Mouse (Mus musculus) lung, embryonic 15.5 days (tissue): ENCODE results near the gene Galnt18. TPM values are rescaled to one million over a fixed set of nuclear protein-coding genes. Genes with fewer than 3 reads are reported as not detected.

Source experiments
- ATAC-seq: fragments of 200-750 bp; cut with Nextera tagmentation; 2 replicates; pipeline ENCODE4 v1.8.0; 2017; ENCODE audit warnings: moderate number of reproducible peaks, borderline replicate concordance; ENCODE audit not compliant: low FRiP score, low TSS enrichment; ENCODE audit errors: extremely low read depth
- H3K27ac ChIP-seq: fragments of 300-500 bp; sonication (generic); 2 replicates; pipeline ENCODE4 v1.5.1; 2015; ENCODE audit warnings: moderate library complexity, mild to moderate bottlenecking, inconsistent platforms
- H3K27me3 ChIP-seq: fragments of 300-500 bp; sonication (generic); 2 replicates; pipeline ENCODE4 v1.6.1; 2015; ENCODE audit warnings: inconsistent platforms
- H3K36me3 ChIP-seq: fragments of 300-500 bp; sonication (generic); 2 replicates; pipeline ENCODE4 v1.6.1; 2015; ENCODE audit warnings: inconsistent platforms
- H3K4me1 ChIP-seq: fragments of 300-500 bp; sonication (generic); 2 replicates; pipeline ENCODE4 v1.6.1; 2015; ENCODE audit warnings: inconsistent platforms
- H3K4me2 ChIP-seq: fragments of 300-500 bp; sonication (generic); 2 replicates; pipeline ENCODE4 v1.6.1; 2015; ENCODE audit warnings: inconsistent platforms, mild to moderate bottlenecking, moderate library complexity
- H3K4me3 ChIP-seq: fragments of 300-500 bp; sonication (generic); 2 replicates; pipeline ENCODE4 v1.5.1; 2015; ENCODE audit warnings: mild to moderate bottlenecking, inconsistent platforms
- H3K9ac ChIP-seq: fragments of 300-500 bp; sonication (generic); 2 replicates; pipeline ENCODE4 v1.6.1; 2015; ENCODE audit warnings: inconsistent platforms
- H3K9me3 ChIP-seq: fragments of 300-500 bp; sonication (generic); 2 replicates; pipeline ENCODE4 v1.6.1; 2016; ENCODE audit warnings: inconsistent platforms
- WGBS: fragments of 180-500 bp; shearing (Covaris S2); methylation state at CpG from one replicate; pipeline ENCODE4 v1.1.7; 2015; 5-methylcytosine and 5-hydroxymethylcytosine counted together
- polyA plus RNA-seq: library from polyadenylated mRNA; unstranded; fragments of >200 nt; fragmentation: Nextera tagmentation; extraction: Ambion mirVana; gene quantifications from 2 replicates; pipeline ENCODE4 v1.2.1, GENCODE M21; 2015

Galnt18 gene
- polyA plus RNA-seq, 1 experiment from 2014 or later: 38.2 TPM

DNA sequence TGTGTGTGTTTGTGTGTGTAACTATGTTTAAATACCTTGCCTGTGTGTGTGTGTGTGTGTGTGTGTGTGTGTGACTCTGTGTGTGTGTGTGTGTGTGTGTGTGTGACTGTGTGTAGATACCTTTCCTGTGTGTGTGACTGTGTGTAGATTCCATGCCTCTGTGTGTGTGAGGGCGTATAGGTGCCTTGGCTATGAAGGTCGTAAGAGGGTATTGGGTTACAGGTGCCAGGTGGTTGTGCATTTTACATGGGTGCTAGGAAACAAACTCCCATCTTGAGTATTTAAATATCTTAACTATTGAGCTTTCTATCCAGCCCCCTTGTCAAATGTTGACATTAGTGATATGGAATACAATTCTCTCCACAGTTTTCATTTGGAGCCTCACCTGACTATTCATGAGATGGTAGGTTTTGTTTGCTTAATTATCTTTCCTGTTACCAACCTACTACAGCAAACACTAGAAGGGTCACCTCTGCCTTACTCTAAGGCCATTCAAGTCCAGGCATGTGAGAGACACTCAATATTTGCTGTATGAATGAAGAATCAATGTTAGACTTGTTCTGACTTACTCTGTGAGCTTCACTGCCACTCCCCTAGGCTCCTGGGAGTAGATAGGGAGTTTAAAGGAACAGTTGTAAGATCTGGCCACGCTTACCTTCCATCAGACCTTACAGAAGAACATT is 250.7 kb downstream of the Galnt18 start:
- H3K4me3 ChIP-seq: no peak overlapping the region
- H3K36me3 ChIP-seq: no peaks in the 10 kb centered on the region
- no peaks in the 10 kb centered on the region for H3K27me3 ChIP-seq
- WGBS: 60% methylated on average over 3 of the region's 3 CpGs
- no peak for ATAC-seq
- no peak overlapping the region for H3K9ac ChIP-seq
- H3K4me1 ChIP-seq: peaks cover 3% of the 10 kb centered on the region; the same call in 1 of the 2 replicates
- H3K9me3 ChIP-seq: no peaks in the 10 kb centered on the region
- no peak overlapping the region for H3K27ac ChIP-seq
- no peak overlapping the region for H3K4me2 ChIP-seq

DNA sequence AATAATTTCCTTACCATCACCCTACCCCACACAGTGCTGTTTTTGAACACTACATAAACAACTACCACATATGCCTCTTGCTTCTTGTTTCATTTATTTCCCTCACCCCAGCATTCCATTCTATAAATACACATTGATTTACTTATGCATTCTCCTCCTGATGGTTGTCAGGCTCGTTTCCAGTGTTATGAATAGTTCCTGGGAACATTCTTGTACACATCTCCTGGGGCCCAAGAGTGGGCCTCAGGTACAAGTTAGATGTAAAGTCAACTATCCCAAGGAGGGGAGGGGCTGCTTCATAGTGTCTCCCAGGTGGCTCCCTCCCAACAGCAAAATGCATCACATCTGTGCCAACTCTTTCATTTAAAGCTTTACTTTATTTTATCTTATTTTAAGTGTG is 251.3 kb downstream of the Galnt18 start:
- H3K4me3 ChIP-seq: no peak overlapping the region
- H3K4me2 ChIP-seq: no peak overlapping the region
- no peaks in the 10 kb centered on the region for H3K9me3 ChIP-seq
- ATAC-seq: no peak
- no peaks in the 10 kb centered on the region for H3K27me3 ChIP-seq
- H3K9ac ChIP-seq: no peak overlapping the region
- WGBS: 5% methylated on average over 1 of the region's 1 CpGs
- peaks cover 3% of the 10 kb centered on the region; the same call in 1 of the 2 replicates for H3K4me1 ChIP-seq
- H3K36me3 ChIP-seq: no peaks in the 10 kb centered on the region
- no peak overlapping the region for H3K27ac ChIP-seq

DNA sequence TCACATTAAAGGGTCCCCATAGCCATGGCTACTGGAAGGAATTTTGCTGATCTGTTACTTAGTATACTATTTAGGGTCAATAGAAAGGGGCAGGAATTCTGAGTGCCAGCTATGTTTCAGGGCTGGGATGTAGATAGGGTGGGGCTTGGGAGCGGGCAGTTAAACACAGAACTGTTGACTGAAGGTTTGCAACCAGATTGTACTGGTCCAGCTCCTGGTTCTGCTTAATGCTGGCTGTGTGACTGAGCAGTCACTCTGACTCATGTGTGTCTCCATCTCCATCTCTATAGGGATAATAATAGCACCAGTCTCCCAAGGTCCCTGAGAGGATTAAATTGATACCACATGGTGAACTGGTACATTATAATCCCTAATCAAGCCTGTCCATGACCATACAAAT is 258.9 kb downstream of the Galnt18 start:
- no peak overlapping the region for H3K4me3 ChIP-seq
- no peak overlapping the region for H3K9ac ChIP-seq
- peaks cover 7% of the 10 kb centered on the region; the same call in 1 of the 2 replicates for H3K4me1 ChIP-seq
- no peak for ATAC-seq
- H3K4me2 ChIP-seq: no peak overlapping the region
- H3K36me3 ChIP-seq: no peaks in the 10 kb centered on the region
- no peaks in the 10 kb centered on the region for H3K9me3 ChIP-seq
- WGBS: 86% methylated on average over 1 of the region's 1 CpGs
- H3K27ac ChIP-seq: no peak overlapping the region
- no peaks in the 10 kb centered on the region for H3K27me3 ChIP-seq

DNA sequence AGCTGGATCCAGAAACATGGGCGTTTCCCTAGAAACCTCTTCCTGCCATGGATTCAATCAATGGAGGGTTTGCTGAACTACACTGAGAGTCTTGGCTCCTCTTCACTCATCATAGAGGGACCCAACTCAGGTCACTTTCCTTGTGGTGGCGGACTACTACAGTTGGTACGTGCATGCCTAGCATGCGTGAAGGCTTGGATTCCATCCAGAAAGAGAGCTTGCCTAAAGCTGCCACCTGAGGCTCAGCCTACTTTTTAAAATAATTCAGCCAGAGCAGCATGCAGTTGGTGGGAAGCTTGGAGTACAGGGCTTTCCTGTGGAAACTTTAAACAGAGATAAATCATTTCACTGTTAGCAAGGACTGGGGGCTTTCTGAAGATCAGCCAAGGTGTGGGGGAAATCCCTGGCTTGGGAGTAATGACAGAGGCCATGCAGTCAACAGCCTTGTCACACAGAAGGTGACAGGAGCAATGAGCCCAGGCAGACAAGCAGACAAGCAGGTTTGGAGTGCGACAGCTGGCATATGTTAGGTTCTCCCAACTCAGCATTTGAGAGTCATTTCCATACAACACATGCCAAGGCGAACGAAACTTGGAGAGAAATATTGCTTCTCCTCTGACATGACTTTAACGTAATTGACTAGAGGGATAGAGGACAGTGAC is 261.1 kb downstream of the Galnt18 start:
- peak; percentile 77; the same call in 1 of the 2 replicates for ATAC-seq
- 46% methylated on average over 8 of the region's 8 CpGs for WGBS
- H3K27me3 ChIP-seq: no peaks in the 10 kb centered on the region
- H3K4me2 ChIP-seq: no peak overlapping the region
- peaks cover 7% of the 10 kb centered on the region; the same call in 1 of the 2 replicates for H3K4me1 ChIP-seq
- no peaks in the 10 kb centered on the region for H3K36me3 ChIP-seq
- H3K27ac ChIP-seq: no peak overlapping the region
- no peaks in the 10 kb centered on the region for H3K9me3 ChIP-seq
- no peak overlapping the region for H3K9ac ChIP-seq
- no peak overlapping the region for H3K4me3 ChIP-seq

DNA sequence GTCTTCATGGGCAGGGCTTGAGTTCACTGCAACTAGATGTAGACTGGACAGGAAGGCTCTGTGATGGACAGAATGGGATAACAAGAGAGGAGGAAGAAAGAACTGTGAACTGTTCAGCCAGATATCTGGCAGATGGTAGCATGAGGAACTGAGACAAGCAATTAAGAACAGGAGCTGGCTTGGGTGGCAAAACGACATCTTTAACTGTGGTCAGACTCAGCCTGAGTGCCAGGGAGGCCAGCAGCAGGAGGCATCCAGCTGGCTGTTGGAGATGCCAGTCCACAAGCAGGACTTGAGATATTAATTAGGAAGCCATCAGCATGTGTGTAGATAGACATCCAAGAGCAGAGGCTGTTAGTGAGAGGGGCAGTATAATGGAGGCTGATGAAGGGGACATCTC is 262.9 kb downstream of the Galnt18 start:
- H3K9ac ChIP-seq: no peak overlapping the region
- H3K36me3 ChIP-seq: 0 out of 2 replicates have a peak, but pooled peaks cover 4% of the 10 kb centered on the region
- H3K27ac ChIP-seq: no peak overlapping the region
- H3K4me1 ChIP-seq: peaks cover 7% of the 10 kb centered on the region; the same call in 1 of the 2 replicates
- no peaks in the 10 kb centered on the region for H3K27me3 ChIP-seq
- no peak overlapping the region for H3K4me3 ChIP-seq
- no peaks in the 10 kb centered on the region for H3K9me3 ChIP-seq
- WGBS: 71% methylated on average over 1 of the region's 1 CpGs
- ATAC-seq: no peak
- H3K4me2 ChIP-seq: no peak overlapping the region

DNA sequence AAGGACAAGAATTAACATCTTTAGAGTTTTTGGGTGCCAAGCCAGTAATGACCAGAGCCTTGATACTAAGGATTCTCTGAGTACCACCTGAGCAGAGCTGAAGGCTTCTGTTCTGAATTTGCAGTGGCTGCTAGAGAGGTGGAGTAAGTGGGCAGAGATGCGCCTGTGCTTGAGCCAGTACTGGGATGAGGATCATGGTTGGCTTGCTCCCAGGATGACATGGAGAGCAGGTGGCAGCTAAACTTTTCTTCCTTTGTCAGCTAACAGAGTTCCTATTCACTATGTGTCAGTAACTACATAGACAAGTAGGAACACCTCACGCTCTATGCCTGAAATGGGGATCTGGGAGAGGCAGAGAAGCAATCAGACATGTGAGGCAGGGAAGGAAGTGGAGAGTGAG is 264.3 kb downstream of the Galnt18 start:
- no peaks in the 10 kb centered on the region for H3K27me3 ChIP-seq
- WGBS: 83% methylated on average over 2 of the region's 2 CpGs
- no peak for ATAC-seq

DNA sequence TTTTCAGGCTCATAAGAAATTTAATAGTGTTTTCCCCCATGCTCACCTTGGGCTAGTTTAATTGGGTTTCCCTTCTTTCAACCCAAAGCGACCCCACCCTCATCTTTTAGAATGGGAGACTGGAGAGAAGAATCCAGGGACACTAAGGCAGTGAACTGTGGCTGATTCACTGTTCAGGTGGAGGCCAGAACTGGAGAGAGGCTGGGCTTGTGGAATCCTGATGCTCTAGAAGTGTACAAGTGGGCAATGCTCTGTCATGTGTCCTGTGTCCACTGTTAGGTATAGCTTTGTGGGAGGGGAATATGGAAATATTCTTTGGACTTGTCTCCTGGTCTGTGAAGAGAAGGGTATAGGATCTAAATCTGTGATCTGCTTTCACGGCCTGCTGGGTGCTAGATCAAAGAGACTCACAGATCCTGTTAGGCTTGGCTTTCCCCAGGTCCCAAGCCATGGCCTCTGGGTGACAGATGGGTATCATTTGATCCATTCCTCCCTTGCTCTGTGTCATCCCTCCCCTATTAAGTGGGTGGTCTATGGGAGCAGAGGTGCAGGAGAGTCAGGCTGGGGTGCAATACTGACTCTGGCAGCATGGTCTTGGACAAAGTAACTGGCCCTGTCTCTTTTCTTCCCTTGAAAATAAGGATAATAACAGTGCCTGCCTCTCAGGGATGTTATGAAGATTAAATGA is 270.5 kb downstream of the Galnt18 start:
- H3K27ac ChIP-seq: no peak overlapping the region
- no peak overlapping the region for H3K4me3 ChIP-seq
- no peaks in the 10 kb centered on the region for H3K9me3 ChIP-seq
- ATAC-seq: no peak
- H3K36me3 ChIP-seq: 0 out of 2 replicates have a peak, but pooled peaks cover 13% of the 10 kb centered on the region
- no peak overlapping the region for H3K9ac ChIP-seq
- H3K4me2 ChIP-seq: no peak overlapping the region
- no peaks in the 10 kb centered on the region for H3K27me3 ChIP-seq
- WGBS: 71% methylated on average over 2 of the region's 2 CpGs
- H3K4me1 ChIP-seq: no peaks in the 10 kb centered on the region

More for the DNA sequence above, 264.3 kb downstream of the Galnt18 start:
- Histone ChIP-seq H3K9me3 (no peaks in the 10 kb centered on the region), H3K4me3 (no peak overlapping the region), H3K36me3 (0 out of 2 replicates have a peak, but pooled peaks cover 4% of the 10 kb centered on the region), H3K4me2 (no peak overlapping the region), H3K27ac (no peak overlapping the region), H3K9ac (no peak overlapping the region), H3K4me1 (peaks cover 7% of the 10 kb centered on the region; the same call in 1 of the 2 replicates)

DNA sequence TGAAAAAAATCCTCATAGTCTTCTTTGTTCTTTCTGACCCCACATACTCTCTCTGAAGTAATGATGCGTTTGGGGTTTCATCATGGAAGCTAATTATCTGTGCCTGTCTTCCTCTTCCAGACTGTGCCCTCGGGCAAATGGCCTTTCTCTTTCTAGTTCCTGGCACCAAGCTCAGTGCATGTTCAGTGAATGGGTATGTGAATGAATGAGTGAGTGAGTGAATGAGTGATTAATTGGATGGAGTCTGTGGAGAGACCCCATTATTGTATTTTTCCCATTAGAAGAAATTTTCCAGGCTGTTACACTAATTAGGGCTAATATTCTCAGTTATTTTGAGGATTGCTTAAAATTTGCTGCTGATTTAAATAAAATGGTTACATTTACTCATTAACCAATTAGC is 279.2 kb downstream of the Galnt18 start:
- 76% methylated on average over 2 of the region's 2 CpGs for WGBS
- no peaks in the 10 kb centered on the region for H3K27me3 ChIP-seq

DNA sequence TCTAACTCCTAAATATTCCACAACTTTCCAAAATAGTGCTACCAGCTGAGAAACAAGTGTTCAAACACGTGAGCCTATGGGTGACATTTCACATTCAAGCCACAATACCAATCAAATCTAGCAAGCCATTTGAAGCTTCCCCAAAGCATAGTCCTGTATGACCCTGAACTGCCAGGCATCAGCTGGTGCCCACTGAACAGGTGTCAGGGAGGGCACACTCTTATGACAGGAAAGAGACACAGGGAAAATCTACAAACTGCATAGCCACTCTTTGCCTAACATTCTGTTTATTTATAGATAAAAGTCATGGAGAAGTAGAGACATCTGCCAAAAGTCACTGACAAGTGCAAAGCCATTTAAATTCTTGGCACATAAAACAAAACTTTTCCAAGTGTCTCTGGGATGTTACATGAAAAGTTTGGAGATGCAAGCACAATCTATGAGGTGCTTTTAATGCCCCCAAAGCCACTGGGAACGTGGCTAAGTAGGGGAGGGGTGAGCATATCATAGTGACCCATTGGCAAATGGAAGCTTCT is 280.5 kb downstream of the Galnt18 start:
- H3K36me3 ChIP-seq: no peaks in the 10 kb centered on the region
- H3K9ac ChIP-seq: no peak overlapping the region
- no peak overlapping the region for H3K4me3 ChIP-seq
- no peak overlapping the region for H3K27ac ChIP-seq
- no peaks in the 10 kb centered on the region for H3K27me3 ChIP-seq
- no peak for ATAC-seq
- peaks cover 9% of the 10 kb centered on the region; the same call in 1 of the 2 replicates for H3K4me1 ChIP-seq
- no peak overlapping the region for H3K4me2 ChIP-seq
- WGBS: 32% methylated on average over 2 of the region's 2 CpGs
- no peaks in the 10 kb centered on the region for H3K9me3 ChIP-seq

More for the DNA sequence above, 279.2 kb downstream of the Galnt18 start:
- Histone ChIP-seq H3K9ac (no peak overlapping the region), H3K4me2 (no peak overlapping the region), H3K4me1 (peaks cover 9% of the 10 kb centered on the region; the same call in 1 of the 2 replicates), H3K27ac (no peak overlapping the region), H3K4me3 (no peak overlapping the region), H3K36me3 (no peaks in the 10 kb centered on the region), H3K9me3 (no peaks in the 10 kb centered on the region)
- ATAC-seq: no peak

DNA sequence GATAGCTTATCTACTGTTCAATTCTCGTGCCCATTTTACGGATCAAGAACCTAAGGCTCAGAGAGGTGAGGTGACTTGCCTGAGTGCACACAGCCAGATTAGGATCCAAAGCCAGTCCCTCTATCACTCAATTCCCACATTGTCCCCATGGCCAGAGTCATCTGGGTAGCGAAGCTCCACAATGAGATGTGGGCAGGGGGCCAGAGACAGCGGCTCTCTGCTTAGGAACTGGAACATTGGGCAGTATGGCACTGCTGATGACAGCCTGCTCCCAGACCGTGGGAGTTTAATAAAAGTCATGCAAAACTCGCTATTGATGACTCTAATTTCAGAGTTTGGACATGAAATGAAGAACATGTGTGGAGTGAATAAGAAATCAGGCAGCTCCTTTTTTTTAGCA is 282.6 kb downstream of the Galnt18 start:
- Histone ChIP-seq H3K9ac (no peak overlapping the region), H3K27ac (no peak overlapping the region), H3K9me3 (no peaks in the 10 kb centered on the region), H3K4me1 (peaks cover 9% of the 10 kb centered on the region; the same call in 1 of the 2 replicates), H3K4me2 (no peak overlapping the region), H3K4me3 (no peak overlapping the region), H3K27me3 (no peaks in the 10 kb centered on the region), H3K36me3 (no peaks in the 10 kb centered on the region)
- ATAC-seq: no peak
- 74% methylated on average over 6 of the region's 6 CpGs for WGBS

DNA sequence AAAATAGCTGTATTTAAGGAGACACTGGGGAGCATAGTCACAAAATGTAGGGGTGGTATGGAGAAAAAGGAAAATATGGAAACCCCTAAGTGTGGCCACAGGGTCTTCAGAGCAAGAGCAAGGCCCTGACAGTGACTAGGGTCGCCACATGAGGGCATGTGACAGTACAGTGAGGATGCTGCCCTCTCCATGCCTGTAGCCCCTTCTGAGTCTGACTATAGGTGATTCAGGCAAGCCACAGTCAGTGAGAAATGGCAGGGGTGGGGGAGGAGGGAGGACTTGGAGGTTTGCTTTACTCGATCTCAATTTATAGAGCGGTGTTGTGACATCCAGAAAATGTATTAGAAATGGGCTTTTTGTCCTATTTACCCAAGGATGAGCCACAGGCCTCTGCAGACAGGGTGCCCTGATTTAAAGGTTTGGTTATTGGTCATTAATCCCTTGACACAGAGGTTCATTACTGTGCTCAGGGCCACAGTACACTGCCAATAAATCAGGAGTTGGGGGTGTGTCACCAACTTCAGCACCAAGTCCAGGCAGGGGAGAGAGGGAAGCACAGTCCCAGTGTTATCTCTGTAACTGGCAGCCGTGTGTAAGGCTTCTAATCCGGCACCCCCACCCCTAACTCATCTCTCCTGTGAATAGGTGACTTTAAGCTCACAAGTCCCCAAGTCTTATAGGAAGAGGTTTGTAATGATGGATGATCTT is 287.4 kb downstream of the Galnt18 start:
- Histone ChIP-seq H3K9me3 (no peaks in the 10 kb centered on the region), H3K4me1 (0 out of 2 replicates have a peak, but pooled peaks cover 3% of the 10 kb centered on the region), H3K27ac (no peak overlapping the region), H3K9ac (no peak overlapping the region), H3K36me3 (no peaks in the 10 kb centered on the region), H3K4me3 (no peak overlapping the region), H3K4me2 (no peak overlapping the region), H3K27me3 (no peaks in the 10 kb centered on the region)
- ATAC-seq: no peak
- whole genome bisulfite sequencing: 71% methylated on average over 5 of the region's 5 CpGs
